Mouse (Mus musculus) urinary bladder, postnatal 14 days (tissue): ENCODE measurements at regions not wholly inside any gene's neighbourhood (a gene's known extent, or its start where the extent isn't known, plus 50 kb on each side); places are given as distances from the start of the nearest gene placed in this dataset.
A peak's percentile ranks its signal among the peaks of the same experiment; 100 is the strongest.

Experiments
- DNase-seq: peaks from one replicate; pipeline ENCODE4 v3.0.0; 2021; ENCODE audit warnings: low spot score

DNA sequence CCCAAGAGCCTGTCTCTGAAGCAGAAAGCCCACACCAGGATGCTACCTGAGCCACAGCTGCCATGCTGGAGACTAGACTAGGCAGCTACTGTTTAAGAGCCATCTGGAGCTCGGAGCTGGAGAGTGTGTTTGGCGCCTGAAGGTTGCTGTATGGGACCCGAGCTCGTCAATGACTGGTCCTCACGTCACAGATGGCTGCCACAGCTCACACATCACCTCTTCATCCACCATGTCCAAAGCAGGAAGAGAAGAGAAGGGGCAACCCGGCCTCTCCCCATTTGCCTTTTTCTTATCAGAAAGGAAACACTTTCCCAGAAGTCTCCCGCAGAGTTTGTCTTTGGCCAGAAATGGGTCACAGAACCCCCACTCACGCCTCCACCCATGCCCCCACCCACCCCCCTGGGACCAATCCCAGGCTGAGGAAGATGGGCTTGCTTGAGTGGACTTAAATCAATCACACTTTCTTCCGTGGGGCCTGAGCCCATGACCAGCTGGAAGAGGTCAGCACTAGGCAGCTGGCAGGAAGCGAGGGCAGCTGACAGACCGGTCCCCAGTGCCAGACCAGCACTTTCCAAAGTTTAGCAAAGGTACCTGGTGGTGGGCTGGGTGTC, 53.5 kb upstream of the Ptpn1 start:
- no peak for DNase-seq

DNA sequence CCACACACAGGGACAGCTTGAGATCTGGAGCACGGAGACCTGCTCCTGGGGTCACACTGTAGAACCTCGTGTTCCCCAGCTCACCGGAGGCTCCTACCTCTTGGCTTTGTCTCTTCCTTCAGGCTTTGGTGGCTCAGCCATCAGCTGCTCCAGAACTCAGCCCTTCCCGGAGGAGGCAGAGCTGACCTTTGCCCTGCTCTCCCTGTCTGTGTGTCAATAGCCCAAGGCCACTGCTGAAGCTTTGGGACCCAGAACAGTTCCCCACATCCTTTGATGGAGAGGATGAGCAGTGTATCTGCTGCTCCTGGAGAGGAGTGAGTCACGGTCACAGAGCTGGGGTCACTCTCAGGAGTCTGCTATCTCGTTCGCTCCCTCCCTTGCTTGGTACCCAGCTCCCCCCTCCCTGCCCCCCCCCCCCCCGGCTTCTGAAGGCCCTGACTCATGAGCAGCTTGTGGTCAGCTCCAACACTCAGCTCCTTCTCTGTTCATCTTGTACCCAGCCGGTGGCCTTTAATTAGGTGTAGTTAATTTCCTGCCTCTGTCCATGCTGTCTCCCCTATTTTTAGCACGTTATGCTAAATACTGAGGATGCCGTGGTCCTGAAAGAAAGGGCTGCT, 54.5 kb upstream of the Ptpn1 start:
- DNase-seq = no peak

DNA sequence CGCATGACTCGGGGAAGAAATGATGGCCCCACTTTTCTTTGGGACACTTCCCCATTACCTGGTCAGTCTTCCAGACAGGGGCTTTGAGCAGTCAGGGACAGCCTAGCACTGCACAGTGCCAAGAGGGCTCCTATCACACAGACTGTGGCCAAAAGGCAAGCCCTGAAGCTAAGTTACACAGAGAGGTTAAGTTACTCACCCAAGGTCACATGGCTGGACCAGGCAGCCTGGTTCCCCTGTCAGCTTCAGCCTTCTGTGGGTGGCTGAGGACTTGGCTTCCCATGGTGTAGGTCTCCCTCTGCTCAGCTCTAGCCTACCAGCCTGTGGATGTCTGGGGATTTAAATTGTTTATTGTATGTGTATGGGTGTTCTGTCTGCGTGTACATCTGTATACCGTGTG, 59.4 kb upstream of the Ptpn1 start:
- no peak for DNase-seq

DNA sequence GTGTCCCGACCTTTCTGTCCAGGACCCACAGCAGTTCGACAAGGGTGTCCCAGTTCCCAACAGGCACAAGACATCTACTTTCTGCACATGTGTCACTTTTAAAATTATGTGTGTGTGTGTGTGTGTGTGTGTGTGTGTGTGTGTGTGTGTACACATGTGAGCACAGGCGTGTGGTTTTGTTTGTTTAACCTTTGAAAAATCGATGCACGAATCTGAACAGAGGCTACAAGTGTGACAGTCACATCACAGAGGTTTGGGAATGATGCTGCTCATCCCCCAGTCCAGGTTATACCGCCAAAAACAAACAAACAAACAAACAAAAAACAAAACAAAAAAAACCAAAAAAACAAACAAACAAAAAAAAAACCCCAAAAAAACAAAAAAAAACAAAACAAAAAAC, 61.7 kb upstream of the Ptpn1 start:
- DNase-seq = no peak

DNA sequence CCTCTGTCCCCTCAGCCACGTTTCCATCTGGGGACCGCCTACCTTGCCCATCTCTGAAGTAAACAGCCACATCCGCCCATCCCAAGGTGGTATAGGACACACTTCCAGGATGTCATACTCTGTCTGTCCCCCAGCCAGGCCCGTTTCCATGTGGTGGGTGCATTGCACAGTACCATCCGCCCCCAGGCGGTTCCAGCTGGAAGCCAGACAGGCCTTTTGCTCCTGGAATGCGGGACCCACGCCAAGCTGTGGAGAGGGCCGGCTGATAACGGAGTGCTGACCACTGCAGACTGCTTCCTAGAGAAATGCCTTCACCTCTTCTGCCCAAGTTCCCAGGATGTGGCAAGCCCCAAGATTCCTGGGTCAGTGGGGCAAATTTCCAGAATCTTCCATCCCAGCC, 65.1 kb upstream of the Ptpn1 start:
- peak; percentile 80 for DNase-seq

DNA sequence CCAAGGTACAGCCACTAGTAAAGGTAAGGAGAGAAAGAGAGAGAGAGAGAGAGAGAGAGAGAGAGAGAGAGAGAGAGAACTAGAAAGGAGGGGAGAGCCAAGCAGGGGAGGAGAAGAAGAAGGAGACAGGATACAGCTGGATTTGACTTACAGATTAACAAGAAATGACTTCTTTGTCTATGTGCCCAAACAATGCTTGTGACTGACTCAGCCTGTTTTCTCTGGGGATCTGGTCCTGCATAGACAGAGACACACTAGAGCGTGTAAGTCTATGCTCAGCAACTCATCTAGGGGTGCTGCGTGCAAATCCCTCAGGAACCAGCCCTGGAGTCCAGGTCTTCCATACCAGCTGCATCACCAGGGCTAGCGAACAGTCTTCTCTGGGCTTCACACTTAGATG, 66.3 kb upstream of the Ptpn1 start:
- DNase-seq = no peak

DNA sequence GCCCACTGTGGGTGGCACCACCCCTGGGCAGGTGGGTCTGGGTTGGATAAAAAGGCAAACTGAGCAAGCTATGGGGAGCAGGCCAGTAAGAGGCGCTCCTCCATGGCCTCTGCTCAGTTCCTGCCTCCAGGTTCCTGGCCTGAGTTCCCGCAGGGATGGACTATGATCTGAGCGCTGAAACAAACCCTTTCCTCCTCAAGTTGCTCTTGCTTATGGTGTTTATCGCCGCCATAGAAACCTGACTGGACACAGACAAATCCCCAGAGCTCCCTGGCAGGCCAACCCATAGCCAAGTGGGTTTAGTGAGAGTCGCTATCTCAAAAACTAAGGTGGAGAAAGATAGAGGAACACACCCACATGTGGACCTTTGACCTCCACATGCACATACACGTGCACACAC, 67.2 kb upstream of the Ptpn1 start:
- DNase-seq = no peak

DNA sequence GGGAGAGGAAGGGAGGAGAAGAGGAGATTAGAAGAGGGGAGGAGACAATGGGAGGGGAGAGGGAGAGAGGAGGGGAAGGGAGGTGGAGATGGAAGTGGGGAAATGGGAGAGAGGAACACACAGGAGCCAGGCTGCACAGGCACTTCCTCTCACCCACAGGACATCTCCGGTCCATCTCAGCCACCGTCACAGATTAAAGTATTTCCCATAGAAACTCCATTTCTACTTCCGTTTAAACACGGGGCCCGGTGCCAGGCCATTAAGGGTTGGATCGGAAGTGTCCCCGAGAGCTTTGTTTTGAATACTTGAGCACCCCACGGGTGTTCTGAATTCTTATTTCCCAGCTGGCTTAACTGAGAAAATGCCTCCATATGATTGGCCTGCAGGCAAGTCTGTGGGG, 67.6 kb upstream of the Ptpn1 start:
- peak; percentile 33 for DNase-seq

DNA sequence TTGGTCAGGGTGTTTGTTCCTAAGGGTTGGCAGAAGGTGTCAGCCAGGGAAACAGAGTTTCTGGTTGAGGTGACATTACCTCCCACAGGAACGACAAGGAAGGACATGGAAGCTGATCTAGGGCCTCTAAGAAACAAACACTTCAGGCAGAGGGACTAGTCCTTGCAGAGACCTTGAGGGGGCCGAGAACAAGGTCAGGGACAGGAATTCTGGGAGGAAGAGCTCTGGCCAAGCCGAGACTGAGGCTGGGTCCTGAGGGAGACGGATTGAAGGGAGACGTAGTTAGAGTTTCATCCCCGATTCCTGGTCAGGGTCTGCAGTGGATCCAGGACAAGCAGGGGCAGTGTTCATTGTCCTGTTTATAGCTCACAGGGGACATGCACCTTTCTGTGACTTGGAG, 68.2 kb upstream of the Ptpn1 start:
- no peak for DNase-seq

DNA sequence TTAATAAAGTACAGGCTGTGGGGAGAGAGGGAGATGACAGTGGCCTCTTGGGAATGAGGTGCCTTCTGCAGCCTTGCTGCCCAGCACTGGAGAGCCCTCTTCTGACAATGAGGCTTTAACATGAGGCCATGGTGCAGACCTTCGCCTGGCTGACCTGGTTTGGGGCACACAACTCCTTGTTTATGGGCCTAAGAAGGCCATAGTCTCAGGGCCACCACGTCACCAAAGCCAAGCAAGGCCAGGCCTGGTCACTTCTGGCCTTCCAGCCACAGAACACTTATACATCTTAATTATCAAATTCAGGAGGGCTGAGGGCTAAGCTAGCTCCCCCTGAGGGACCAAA, 70.7 kb upstream of the Ptpn1 start:
- no peak for DNase-seq

DNA sequence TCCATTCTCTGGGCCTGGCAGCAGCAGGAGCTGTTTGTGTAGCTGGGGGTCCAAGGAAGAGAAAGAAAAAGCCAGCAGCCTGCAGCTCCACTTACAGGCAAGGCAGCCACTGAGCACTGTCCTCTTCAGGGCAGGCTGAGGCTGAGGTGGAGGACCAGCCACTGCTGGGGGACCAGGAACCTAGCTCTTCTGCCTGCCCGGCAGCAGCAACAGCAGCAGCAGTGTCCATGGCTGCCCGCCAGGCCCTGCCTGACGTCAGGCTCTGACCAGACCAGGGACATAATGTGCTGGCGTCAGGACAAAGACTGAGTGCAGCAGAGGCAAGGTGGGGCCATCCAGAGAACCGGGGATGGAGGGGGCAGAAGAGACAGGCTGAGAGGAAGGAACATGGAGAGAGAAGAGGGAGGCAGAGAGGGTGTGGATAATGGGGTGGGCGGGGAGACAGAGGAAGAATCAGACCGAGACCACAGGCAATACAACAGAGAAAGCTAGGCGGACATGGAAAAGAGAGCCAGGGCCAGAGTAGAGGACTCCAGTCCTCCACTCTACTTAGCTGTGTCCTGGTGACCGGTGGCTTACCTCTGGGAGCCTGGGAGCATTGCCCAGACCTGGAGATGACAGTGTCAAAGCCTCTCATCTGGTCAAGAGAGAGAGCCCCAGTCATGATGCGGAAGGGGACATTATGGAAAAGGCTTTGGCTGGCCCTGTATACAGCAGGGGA, 71.2 kb upstream of the Ptpn1 start:
- DNase-seq = peak; percentile 93

DNA sequence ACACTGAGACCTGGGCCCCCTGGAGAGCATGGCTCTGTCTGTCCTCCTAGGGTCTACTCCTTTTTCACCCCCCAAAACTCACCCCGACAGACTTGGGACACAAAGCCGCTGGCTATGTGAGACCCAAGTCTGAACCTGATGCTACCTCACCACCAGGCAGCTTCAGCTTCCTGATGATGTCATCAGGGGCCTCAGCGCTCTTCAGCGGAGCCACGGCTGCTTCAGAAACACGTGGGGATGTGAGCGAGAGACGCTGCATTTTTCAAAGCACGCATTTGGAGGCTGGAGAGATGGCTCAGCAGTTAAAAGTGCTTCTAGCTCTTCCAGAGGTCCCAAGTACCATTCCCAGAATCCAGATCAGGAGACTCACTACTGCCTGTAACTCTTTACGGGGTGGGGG, 72.3 kb upstream of the Ptpn1 start:
- no peak for DNase-seq

DNA sequence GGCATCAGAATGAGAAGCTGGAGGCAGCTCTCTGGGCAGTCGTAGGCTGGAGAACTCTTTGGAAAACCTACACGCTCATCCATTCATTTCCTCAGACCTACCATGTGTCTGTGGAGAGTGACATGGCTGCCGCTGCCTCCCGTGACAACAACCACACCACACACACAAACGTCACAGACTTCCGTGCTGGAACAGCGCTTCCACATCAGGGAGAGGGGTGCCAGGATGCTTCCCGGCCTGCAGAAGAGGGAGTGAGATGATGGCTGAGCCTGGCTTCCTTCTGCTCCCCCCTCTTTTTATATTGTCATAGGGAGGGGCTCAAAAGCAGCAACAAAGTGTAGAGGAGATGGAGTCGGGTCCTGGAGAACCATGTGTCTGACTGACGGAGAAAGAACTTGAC, 73.5 kb upstream of the Ptpn1 start:
- DNase-seq = no peak

DNA sequence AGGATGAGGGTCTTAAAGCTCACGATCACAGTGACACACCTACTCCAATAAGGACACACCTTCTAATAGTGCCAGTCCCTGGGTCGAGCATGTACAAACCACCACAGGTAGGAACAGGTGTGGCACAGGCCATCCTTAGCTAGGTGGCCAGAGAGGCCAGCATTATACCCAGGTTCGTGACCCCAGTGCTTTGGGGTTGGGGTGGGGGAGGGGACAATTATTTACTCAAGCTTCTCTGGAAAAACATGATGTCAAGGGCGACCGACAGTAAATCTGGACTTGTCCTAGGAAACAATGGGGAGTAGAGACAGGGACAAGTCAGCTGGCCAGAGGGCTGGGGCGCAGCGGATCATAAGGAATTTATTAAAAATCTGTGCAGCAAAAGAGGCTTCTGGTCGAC, 73.9 kb upstream of the Ptpn1 start:
- DNase-seq = no peak

DNA sequence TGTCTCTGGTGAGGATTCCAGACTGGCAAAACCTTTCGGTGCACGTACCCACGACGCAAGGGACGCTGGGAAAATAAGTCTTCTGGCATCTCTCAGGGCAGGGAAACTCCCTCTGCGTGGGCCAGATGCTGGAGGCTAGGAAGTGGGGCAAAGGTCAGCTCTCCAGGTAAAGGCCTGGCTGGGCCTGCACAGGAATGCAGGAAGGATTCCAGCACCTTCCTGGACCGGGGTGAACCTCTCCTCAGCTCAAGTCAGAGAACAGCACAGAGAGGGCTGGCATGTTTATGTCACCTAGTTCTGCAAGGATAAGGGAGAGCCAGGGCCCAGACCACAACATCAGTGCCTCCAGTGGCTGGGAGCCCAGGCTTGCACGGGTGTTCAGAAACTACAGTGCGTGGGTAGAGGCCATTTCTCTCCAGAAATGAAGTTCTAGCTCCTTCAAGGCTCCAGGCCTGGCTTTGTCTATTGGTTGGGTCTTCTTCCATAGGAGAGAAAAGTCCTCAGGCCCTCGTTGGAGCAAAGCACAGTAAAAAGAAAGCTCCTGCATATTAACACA, 74.9 kb upstream of the Ptpn1 start:
- DNase-seq = peak; percentile 72

DNA sequence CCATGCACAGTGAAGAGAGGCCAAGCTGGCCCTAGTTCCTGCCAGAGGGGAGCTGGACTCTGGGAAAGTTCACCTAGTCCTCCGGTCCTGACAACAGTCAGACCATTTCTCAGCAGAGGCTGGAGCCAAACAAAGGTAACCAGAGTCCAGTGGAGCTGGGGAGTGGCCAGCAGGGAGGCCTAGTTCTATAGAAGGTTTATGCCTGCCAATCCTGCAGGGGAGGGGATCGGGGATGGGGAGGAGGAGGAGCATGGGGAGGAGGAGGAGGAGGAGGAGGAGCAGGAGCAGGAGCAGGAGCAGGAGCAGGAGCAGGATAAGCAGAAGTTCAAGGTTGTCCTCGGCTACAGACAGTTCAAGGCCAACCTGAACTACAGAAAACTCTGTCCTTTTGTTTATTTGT, 75.8 kb upstream of the Ptpn1 start:
- no peak for DNase-seq

DNA sequence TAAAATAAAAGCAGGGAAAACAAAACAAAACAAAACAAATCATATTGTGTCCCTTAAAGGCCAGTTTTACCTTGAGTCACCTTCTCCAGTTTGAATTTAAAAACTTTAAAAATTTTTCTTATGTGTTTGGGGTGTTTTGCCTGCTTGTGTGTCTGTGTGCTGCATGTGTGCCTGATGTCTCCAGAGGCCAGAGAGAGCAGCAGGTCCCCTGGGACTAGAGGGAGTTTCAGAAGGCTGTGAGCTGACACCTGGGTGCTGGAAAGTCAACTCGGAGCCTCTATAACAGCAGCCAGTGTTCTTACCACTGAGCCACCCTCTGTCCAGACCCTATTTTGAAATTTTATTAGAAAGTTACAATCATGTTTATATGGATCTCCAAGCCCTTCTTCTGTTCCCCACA, 77.8 kb upstream of the Ptpn1 start:
- DNase-seq = no peak

DNA sequence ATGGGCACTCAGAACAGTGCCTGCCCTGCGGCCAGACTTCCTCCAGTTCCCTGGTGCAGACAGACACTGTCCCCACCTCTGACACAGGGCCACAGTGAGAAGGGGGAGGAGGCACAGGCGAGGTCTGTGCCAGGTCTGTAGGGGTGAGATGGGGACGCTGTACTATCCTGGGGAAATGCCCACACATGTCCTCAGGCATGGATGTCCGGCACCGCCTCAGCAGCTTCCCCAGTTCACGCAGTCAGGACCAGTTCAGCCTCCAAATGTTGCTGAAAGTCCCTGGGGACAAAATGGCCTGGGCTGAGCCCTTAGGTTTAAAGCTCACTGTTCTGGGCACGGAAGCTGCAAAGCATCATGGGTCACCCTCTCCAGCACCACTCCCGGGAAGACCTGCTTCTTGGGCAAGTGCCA, 78.4 kb upstream of the Ptpn1 start:
- no peak for DNase-seq

DNA sequence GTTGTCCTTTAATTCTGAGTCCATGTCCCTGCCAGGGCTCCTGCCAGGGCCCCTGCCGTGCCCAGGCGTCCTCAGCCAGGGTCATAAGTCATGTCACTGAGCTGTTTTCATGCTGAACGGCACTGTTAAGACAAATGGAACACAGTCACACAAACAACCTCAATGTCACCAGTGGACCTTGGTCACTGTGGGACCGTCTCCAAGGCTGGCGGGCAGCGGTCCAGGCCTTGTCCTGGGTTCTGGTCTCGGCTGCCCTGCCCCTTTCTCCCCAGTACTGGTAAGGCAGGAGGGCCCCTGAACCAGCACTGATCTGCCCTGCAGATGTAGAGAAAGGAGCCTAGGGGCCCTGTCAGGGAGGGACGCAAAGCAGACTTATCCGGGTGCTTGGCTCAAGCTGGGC, 79.3 kb upstream of the Ptpn1 start:
- no peak for DNase-seq

DNA sequence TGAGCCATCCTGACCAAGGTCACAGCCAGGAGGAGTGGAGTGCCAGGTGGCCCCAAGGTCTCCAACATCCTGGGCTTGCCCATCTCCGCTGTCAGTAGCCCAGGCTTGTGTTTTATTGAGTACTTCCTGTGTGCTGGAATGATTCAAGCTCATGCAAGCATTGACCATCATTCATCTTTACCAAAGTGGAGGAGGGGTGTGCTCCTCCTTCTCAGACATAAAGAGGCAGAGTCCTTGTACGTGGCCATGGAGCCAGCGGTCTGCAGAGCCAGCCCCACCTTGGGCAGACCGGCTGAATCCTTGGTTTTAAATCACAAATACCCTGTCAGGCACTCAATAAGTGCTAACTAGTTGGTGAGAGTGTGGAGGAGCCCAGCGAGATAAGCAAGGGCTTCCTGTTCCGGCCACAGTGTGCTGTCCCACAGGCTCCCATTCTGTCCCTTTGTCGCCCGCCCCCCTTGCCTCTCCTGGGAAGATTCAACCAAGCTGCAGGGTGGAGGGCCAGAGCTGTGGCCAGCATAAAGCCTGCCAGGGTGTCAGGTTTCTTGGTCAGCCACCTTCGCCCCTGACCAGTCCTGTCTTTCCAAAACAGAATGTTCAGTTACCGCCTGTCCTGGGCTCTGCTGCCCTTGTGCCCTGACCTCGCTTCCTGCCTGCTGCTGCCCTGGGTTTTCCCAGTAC, 80.5 kb upstream of the Ptpn1 start:
- no peak for DNase-seq

DNA sequence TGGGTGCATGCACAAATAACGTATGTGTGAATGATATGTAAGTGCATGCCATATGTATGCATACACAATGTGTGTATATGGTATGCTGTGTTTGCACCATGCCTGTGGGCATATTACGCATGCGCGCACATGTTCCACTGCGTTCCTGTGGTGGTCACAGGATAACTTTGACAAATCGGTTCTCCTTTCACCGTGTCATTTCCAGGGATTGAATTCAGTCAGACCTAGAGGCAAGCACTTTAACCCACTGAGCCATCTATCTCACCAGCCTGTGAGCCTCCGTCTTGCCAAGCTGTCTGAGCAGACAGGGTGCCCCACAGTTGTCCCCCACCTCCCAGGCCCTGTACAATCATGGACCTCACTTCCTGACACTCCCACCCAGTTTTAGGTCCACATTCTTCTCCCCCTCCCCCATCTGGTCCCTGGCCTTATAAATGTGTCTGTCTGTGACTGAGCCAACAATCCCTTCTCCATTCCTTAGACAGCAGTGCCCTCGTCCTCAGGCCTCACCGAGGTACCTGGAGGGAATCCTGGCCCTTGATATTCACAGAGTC, 81.8 kb upstream of the Ptpn1 start:
- no peak for DNase-seq
